Mouse (Mus musculus): ENCODE measurements around the gene Fbf1.
"Not testable (repeated sequence)": the region's sequence is repeated elsewhere in the genome, so short reads cannot be mapped to it uniquely, and the experiment has no call there.

Fbf1 gene

GRCm38 (mm10) chr11:116108464-116109137 is 59.4 kb downstream of the Fbf1 start:
- DNase-seq (ENCODE audit: low spot score in 2 of 2) = peak; percentile 61 to 75

DNA sequence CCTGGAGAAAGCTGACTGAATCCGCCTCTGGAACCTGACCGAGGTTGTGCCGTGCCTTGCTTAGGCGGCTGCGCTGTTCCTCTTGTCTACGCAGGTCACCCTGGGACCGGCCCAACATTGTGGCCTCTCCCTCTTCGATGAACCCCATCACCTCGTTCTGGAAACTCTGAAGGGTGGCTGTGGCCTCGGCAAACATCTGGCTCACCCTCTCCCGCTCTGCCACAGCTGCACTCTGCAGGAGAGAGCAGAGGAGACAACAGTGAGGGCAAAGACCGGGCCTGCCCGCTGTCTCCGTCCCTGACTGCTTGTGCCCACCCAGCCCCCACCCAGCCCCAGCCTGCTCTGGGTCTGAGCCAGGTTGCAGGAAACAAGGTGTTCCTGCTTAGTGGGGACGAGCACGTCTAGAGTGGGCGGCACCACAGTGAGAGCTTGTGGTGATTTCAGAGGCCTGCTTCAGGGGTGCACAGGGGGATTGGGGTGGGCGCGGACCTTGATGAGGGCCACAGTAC is 60.1 kb downstream of the Fbf1 start:
- DNase-seq (ENCODE audit: low spot score in 2 of 2) = no peak

DNA sequence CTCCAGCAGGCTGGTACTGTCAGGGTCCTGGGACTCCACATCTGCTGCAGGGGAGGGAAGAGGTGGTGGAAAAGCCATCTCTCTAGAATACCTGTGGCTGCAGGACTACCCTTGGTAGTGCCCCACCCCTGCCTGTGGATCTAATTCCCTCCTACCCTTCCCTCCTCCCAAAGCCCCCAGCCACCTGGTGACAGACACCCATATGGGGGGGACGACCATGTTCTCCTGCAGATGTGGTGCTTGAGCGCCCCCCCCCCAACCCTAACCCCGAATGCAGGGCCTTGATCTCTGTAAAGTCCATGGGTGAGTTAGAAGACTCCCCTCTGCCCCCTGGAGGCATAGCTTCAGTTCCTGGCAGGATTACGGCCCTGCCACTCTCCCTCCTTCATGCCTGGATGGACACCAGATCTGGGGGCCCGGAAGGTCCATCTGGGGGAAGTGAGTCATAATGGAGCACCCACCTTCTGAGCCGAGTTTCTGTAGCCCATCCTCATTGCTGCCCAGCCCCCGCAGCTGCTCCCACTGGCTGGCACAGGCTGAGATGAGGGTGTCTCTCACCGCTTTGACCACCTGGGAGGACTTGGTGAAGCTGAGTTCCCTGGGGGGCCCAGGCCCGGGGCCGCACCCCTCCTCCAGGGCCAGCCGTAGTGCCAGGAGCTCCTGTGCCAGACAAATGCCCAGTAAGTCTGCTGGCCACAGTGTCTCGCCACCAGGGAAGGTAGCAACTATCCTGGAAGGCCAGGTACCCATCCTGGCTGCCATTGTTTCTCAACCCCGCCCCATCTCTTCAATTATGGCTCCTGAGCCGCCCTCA is 60.8 kb downstream of the Fbf1 start:
- no peak for DNase-seq (ENCODE audit: low spot score in 2 of 2)

GRCm38 (mm10) chr11:116106154-116106962 is 61.6 kb downstream of the Fbf1 start:
- DNase-seq (ENCODE audit: low spot score in 2 of 2) = no peak

DNA sequence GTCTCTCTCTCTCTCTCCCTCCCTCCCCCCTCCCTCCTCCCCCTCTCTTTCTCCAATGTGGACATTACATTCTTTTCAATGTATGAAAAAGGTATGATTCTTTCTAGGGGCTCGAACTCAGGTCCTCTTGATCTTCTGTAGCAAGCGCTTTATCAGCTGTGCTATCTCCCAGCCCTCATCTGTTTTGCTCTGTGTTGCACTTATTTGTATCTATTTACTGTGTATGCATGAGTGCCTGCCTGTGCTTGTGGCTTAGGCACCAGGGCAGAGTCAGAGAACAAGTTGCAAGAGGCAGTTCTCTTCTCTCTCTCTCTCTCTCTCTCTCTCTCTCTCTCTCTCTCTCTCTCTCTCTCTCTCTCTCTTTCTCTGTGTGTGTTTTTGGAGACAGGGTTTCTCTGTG is 62.9 kb downstream of the Fbf1 start:
- DNase-seq (ENCODE audit: low spot score in 2 of 2) = no peak

DNA sequence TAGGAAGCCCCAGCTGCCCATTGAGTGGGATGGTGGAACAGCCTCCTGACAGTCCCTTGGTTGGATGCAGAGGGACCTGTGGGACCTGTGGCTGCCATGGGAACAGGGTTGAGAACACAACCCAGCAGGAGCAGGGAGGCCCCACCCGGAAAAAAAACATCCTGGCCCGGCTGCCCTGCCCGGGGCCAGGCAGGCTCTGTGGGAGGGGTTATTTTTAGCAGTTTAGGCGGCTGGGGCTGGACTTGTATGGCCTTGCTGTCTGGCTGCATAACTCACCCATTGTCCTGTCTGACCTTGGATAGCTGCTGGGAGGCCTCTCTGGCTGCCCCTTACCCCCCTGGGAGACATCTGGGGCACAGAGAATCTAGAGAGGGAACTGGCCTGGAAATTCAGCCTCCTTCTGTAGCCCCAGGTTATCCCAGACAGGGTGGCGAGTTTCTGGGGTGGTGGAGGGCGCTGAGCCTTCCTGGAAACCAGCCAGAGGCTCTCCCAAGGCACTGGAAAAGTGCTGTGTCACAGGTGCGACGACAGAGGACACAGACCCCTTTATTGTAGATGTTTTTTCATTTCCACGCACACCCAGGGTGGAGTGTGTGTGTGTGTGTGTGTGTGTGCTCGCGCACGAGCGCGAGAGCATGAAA is 63.8 kb downstream of the Fbf1 start:
- no peak for DNase-seq (ENCODE audit: low spot score in 2 of 2)

GRCm38 (mm10) chr11:116103572-116103971 is 64.4 kb downstream of the Fbf1 start:
- no peak for DNase-seq (ENCODE audit: low spot score in 2 of 2)

DNA sequence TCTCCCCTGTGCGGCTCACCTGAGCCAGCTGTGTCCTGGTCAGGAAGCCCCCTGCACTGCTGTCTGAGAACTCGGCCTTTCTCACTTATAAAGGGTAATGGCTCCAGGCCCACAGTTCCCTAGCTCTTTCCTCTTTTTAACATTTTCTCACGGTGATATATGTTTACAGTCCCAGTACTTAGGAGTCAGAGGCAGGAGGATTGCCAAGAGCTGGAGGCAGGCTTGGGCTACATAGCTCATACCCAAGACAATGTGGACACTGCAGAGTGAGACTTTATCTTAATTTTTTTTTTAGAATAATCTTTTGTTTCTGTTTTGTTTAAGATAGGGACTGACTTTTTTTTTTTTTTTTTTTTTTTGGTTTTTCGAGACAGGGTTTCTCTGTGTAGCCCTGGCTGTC is 65.5 kb downstream of the Fbf1 start:
- no peak for DNase-seq (ENCODE audit: low spot score in 2 of 2)

DNA sequence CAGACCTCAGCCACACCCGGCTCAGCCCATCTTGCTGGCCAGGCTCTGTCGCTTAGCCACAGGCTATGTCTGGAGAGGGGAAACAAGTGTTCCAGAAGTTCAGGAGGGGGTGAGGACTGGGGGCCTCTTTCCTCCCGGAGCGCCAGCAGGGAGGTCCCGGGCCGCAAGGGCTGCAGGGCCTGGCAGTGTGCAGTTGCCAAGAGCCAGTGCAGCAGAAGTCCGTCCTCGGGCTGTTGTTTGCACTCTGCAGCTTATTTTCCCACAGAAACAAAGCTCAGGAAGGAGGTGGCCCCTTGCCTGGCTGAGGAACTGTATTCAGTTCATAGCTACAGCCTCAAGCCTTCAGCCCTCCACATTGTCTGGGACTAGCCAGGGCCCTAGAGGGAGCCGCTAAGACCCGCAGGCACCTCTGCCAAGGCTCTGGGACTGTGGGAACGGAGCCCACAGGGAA is 66.0 kb downstream of the Fbf1 start:
- peak; percentile 61 to 70 for DNase-seq (ENCODE audit: low spot score in 2 of 2)

DNA sequence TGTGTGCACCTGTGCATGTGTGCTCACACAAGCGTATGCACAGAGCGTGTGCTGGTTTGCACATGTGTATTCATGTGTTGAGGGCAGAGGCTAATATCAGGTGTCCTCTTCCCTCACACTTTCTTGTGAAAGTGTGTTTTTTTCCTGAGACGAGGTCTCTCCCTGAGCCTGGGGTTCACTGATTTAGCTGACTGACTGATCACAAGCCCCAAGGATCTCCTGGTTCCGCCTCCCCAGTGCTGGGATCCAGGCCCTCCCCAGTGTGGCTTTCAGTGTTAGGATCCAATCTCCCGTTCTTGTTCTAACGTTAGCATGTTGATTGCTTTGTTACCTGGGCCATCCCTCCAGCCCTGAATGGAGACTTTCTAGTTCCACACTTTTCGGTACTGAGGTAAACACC is 67.1 kb downstream of the Fbf1 start:
- DNase-seq (ENCODE audit: low spot score in 2 of 2) = no peak

DNA sequence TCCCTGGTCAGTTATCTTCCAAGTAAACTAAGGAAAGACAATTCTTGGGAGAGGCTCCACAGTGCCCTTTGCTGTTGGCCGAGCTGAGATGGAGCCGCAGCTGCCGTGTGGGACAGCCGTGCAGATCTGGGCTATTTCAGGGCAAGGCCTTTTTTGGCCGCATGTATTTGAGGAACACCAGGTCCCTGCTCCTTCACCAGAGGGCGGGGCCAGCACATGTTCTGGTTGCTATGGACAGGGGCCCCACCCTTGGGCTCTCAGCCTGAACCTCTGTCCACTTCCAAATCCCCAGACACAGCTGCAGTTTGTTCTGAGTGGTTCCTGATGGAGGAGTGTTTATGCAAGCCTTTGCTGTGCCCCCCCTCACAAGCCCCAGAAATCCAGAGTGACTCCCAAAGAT is 67.6 kb downstream of the Fbf1 start:
- no peak for DNase-seq (ENCODE audit: low spot score in 2 of 2)

DNA sequence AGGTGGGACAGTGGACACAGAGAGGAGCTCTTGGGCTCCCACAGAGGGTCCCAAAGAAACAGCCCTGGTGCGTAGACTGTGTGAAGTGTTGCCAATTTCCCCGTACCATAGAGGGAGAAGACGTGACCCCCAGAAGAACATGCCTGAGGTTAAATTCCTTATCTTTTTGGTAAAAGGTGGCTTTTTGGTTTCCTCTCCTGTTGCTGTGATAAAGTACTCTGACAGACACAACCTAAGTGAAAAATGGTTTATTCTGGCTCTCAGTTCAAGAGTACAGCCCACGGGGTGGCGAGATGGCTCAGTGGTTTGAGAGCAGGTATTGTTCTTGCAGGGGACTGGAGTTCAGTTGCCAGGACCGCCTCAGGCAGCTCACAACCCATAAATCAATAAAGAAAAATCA is 68.5 kb downstream of the Fbf1 start:
- DNase-seq (ENCODE audit: low spot score in 2 of 2) = no peak

DNA sequence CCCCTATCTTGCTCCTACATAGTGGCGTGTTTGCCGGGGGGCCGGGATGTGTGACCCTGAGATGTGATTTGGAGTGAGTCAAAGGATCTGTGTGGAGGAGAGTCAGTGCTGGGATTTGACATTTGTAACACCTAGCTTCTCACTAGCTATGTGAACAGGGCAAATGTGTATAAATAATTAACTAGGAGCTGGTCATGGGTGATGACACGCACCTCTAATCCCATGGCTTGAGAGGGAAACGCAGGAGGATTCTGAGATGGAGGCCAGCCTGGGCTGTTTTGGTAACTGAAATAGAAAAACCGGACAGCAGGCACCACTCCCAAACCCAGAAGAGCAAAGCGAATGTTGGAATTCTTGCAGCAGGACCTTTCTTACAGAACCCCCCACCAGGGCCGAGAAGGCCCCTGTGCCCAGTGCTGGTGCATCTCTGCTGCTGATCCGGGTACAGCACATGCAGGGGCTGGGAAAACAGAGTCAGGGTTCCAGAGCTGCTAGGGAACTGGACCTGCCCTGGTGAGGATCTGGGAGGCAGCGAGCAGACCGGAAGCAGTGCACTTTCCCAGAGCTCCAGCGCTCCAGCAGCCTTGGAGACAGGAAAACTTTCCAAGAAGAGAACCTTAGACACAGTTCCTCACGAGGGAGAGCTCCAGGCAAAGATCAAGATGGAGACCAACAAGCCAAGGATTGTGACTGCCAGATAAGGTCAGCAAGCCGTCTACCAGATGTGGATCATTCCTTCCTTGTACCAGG is 69.1 kb downstream of the Fbf1 start:
- DNase-seq (ENCODE audit: low spot score in 2 of 2) = no peak

DNA sequence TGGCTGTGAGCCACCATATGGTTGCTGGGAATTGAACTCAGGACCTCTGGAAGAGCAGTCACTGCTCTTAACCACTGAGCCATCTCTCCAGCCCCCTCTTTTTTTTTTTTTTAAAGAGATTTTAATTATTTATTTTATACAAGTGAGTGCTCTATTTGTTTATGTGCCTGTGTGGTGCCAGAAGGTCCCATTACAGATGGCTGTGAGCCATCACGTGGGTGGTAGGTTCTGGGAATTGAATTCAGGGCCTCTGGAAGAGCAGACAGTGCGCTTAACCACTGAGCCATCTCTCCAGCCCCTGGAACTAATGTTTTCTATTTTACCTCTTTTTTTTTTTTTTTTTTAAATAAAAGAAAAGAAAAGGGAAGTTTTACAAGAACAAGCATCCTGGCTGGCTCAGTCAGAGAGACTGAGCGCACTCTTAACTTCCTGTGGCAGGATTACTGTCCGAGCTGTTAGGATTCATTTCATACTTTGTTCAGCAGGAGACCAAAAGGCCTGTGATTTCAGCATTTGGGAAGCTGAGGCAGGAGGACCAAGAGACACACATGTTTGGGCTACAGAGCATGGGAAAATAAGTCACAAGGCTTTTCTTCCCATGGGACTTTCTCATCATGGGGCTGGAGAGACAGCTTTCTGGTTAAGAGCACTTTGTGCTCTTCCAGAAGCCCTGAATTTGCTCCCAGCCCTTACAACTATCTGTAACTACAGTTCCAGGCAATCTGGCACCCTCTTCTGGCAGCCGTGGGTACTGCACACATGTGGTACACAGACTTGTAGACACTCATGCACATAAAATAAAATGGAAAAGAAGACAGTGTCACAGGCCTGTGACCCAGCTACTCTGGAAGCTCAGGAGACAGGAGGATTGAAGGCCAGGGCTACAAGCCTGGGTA is 71.5 kb downstream of the Fbf1 start:
- no peak for DNase-seq (ENCODE audit: low spot score in 2 of 2)

DNA sequence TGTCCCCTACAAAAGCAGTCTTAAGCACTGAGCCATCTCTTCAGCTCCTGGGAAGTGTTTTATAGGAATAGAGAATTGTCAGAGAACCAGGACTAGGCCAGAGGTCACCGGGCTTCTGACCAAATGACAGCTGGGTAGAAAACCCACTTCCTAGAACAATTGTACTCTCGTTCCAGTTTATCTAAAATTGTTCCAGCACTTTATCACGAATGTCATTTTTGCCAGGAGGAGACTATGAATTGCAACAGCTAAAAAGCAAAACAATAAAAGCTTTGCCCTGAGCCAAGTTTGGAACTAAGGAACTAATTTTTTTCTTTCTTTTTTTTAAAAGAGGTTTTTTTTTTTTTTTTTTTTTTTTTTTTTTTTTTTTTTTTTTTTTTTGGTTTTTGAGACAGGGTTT is 72.4 kb downstream of the Fbf1 start:
- DNase-seq (ENCODE audit: low spot score in 2 of 2) = no peak

DNA sequence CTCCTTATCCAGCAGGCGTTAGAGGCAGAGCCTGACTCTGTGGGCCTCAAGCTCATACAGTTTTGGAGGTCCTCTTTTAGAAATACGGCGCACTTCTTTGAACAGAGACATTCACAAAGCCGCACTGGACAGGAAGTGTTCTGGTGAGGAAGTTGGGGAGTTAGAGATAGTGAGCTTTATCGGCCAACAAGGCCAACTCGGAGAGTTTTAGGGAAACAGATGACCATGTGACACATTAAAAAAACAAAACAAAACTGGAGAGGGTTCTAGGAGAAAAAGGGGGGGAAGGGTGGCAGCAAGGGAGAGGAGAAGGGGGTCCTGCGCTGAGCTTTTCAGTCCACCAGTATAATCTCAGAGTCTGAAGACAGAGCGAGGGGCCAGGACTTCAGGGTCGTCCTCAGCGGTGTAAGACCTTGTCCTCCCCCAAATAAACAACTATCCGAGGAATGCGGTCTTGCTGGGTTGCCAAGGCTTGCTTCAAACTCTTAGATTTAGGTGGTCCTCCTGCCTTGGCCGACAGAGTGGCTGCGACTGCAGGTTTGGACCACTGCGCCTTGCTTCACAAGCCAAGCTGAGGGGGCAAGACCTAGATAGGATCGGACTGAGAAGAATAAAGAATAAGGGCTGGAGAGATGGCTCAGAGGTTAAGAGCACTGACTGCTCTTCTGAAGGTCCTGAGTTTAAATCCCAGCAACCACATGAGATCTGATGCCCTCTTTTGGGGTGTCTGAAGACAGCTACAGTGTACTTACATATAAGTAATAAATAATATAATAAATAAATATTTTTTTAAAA is 74.0 kb downstream of the Fbf1 start:
- no peak for DNase-seq (ENCODE audit: low spot score in 2 of 2)

- DNase-seq (ENCODE audit: low spot score in 2 of 2) = not testable (repeated sequence)
Measured at GRCm38 (mm10) chr11:116092959-116093358, 75.0 kb downstream of the Fbf1 start.
